Mouse (Mus musculus) stomach, postnatal 0 days (tissue): ENCODE results near the gene Gjc1.

Experiments used
- CTCF ChIP-seq: IDR thresholded peaks from 2 replicates; pipeline ENCODE4 v1.5.1; 2016; ENCODE audit warnings: antibody characterized with exemption, low read depth, mild to moderate bottlenecking, moderate library complexity
- EP300 ChIP-seq: optimal IDR thresholded peaks from 2 replicates; pipeline ENCODE3; 2016; ENCODE audit warnings: antibody characterized with exemption

DNA sequence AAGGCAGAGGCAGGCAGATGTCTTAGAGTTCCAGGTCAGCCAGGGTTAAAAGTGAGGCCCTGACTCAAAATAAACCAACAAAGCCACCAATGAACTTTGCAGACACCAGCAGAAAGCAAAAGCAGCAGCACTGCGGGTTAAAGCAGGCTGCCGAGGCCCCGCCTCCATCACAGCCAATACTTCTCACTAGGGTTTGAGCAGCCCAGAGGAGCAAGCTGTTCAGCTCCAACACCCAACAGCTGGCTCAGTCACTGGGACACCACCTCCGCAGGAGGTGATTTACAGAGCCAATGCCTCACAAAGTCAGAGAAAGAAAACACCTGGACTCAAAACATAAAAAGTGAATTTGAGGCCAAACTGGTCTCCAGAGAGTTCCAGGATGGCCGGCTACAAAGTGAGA is 16.0 kb downstream of the Gjc1 start:
- no peak for TF ChIP-seq EP300
- no peak for TF ChIP-seq CTCF
